Mouse (Mus musculus): ENCODE measurements at regions not wholly inside any gene's neighbourhood (a gene's known extent, or its start where the extent isn't known, plus 50 kb on each side); places are given as distances from the start of the nearest gene placed in this dataset.

DNA sequence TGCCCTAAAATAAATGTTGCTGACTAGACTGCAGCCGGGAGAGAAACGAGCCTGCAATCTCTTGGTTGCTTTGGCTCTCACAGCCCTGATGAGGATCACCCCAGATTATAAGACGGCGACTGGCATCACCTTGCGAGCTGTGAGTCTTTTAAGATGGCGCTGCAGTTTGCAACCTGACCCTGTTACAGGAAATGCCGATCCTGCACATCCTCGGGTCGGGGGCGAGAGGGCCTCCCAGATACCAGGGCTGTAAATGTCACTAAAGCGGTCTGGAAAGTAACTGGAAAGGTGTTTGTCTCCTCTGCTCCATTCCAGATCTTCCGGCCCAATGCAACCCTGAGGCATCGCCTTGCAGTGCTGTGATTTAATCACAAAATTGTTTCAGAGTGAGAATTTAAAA is 53.4 kb downstream of the Cartpt start:
- no peak overlapping the region for H3K4me3 ChIP-seq (ENCODE audit: low read length)
- no peaks in the 10 kb centered on the region for H3K36me3 ChIP-seq (ENCODE audit: control insufficient read depth, insufficient read depth, low read length)
- ATAC-seq (ENCODE audit: low FRiP score, low TSS enrichment): no peak
- no peak overlapping the region for H3K4me2 ChIP-seq (replicated peaks; ENCODE audit: low read depth, low read length)
- H3K9ac ChIP-seq (ENCODE audit: low read depth, low read length): no peak overlapping the region
- no peaks in the 10 kb centered on the region for H3K27me3 ChIP-seq (ENCODE audit: control insufficient read depth, insufficient read depth, low read length)
- H3K9me3 ChIP-seq (ENCODE audit: control insufficient read depth, low read length): no peaks in the 10 kb centered on the region
- 11% methylated on average over 13 of the region's 13 CpGs for WGBS
- H3K27ac ChIP-seq (ENCODE audit: low read depth, low read length): no peak overlapping the region
- no peaks in the 10 kb centered on the region; the same call in 1 of the 2 replicates for H3K4me1 ChIP-seq (ENCODE audit: control insufficient read depth, insufficient read depth, low read length)

DNA sequence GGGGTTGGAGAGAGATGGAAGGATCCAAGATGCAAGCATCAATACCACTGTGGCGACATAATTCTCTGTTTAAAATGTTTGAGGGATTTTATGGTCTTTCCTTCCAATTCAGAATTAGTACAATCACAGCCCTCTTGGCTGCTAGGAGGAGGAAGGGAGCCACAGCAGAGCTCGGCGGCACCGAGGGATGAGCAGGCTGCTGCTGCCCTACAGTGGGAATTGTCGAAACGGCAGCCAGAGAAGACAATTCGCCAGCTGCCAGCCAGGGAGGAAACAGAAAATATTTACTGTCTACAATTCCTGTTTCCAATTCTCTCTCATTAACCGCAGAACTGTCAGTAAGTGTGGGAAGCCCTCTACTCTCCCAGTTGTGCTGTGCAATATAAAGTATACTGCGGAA is 58.3 kb downstream of the Cartpt start:
- no peak for ATAC-seq (ENCODE audit: low FRiP score, low TSS enrichment)
- Histone ChIP-seq H3K9me3 (ENCODE audit: control insufficient read depth, low read length) (no peaks in the 10 kb centered on the region), H3K4me2 (replicated peaks; ENCODE audit: low read depth, low read length) (no peak overlapping the region), H3K9ac (ENCODE audit: low read depth, low read length) (no peak overlapping the region), H3K36me3 (ENCODE audit: control insufficient read depth, insufficient read depth, low read length) (no peaks in the 10 kb centered on the region), H3K4me3 (ENCODE audit: low read length) (no peak overlapping the region), H3K27ac (ENCODE audit: low read depth, low read length) (no peak overlapping the region), H3K27me3 (ENCODE audit: control insufficient read depth, insufficient read depth, low read length) (no peaks in the 10 kb centered on the region), H3K4me1 (ENCODE audit: control insufficient read depth, insufficient read depth, low read length) (peaks cover 6% of the 10 kb centered on the region; the same call in 1 of the 2 replicates)
- WGBS: 33% methylated on average over 9 of the region's 9 CpGs

DNA sequence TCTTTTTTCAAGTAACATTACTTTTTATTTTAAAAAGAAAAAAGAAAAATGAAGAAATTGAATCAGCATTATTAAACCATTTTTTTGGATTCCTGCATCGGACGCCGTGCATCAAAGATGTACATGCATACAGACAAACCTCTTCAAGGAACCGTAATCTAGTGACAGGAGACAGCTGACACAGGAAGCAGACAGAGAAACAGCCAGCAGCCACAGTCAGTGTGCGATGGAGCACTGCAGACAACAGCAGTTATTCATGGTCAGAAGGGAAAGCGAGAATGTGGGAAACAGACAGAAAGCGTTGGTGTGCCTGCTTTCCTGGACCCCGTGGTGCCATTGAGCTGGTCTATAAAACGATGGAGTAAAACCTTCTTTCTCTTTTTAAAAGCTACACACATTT is 61.4 kb downstream of the Cartpt start:
- Histone ChIP-seq H3K4me1 (ENCODE audit: control insufficient read depth, insufficient read depth, low read length) (0 out of 2 replicates have a peak, but pooled peaks cover 6% of the 10 kb centered on the region), H3K4me2 (replicated peaks; ENCODE audit: low read depth, low read length) (no peak overlapping the region; the same call in 1 of the 2 replicates), H3K9me3 (ENCODE audit: control insufficient read depth, low read length) (peaks cover under 1% of the 10 kb centered on the region; the same call in 1 of the 2 replicates), H3K9ac (ENCODE audit: low read depth, low read length) (no peak overlapping the region), H3K4me3 (ENCODE audit: low read length) (no peak overlapping the region), H3K27ac (ENCODE audit: low read depth, low read length) (no peak overlapping the region), H3K36me3 (ENCODE audit: control insufficient read depth, insufficient read depth, low read length) (no peaks in the 10 kb centered on the region), H3K27me3 (ENCODE audit: control insufficient read depth, insufficient read depth, low read length) (no peaks in the 10 kb centered on the region)
- 22% methylated on average over 9 of the region's 9 CpGs for WGBS
- no peak for ATAC-seq (ENCODE audit: low FRiP score, low TSS enrichment)

GRCm38 (mm10) chr13:99837772-99838425 is 63.0 kb downstream of the Cartpt start:
- H3K4me1 ChIP-seq (ENCODE audit: control insufficient read depth, insufficient read depth, low read length): 0 out of 2 replicates have a peak, but pooled peaks cover 6% of the 10 kb centered on the region
- 44% methylated on average over 11 of the region's 11 CpGs for WGBS
- H3K9ac ChIP-seq (ENCODE audit: low read depth, low read length): no peak overlapping the region
- H3K4me2 ChIP-seq (replicated peaks; ENCODE audit: low read depth, low read length): no peak overlapping the region
- ATAC-seq (ENCODE audit: low FRiP score, low TSS enrichment): peak; percentile 69; the same call in 1 of the 2 replicates
- H3K27ac ChIP-seq (ENCODE audit: low read depth, low read length): no peak overlapping the region
- H3K9me3 ChIP-seq (ENCODE audit: control insufficient read depth, low read length): peaks cover 14% of the 10 kb centered on the region
- H3K36me3 ChIP-seq (ENCODE audit: control insufficient read depth, insufficient read depth, low read length): no peaks in the 10 kb centered on the region
- H3K27me3 ChIP-seq (ENCODE audit: control insufficient read depth, insufficient read depth, low read length): no peaks in the 10 kb centered on the region
- H3K4me3 ChIP-seq (ENCODE audit: low read length): no peak overlapping the region

DNA sequence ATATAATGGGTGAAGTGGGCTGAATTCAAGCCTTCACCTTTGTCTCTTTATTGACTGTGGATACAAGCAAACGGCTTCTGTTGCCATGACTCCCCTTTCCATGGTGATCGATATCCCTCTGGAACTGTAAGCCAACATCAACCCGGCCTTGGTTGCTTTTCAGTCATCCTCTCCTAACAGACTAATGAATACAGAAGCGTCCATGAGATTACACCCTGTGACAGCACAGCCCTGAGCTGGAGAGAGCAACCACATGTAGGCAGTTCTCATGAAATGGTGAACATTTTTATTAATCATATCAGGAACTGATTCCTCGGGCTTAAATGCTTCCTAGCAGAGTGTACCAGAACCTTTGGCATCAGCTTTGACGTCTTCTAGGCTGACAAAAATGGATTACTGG is 63.7 kb downstream of the Cartpt start:
- Histone ChIP-seq H3K27me3 (ENCODE audit: control insufficient read depth, insufficient read depth, low read length) (no peaks in the 10 kb centered on the region), H3K4me1 (ENCODE audit: control insufficient read depth, insufficient read depth, low read length) (0 out of 2 replicates have a peak, but pooled peaks cover 6% of the 10 kb centered on the region), H3K27ac (ENCODE audit: low read depth, low read length) (no peak overlapping the region), H3K4me3 (ENCODE audit: low read length) (no peak overlapping the region), H3K36me3 (ENCODE audit: control insufficient read depth, insufficient read depth, low read length) (no peaks in the 10 kb centered on the region), H3K9me3 (ENCODE audit: control insufficient read depth, low read length) (peaks cover 14% of the 10 kb centered on the region), H3K9ac (ENCODE audit: low read depth, low read length) (no peak overlapping the region), H3K4me2 (replicated peaks; ENCODE audit: low read depth, low read length) (no peak overlapping the region)
- 86% methylated on average over 6 of the region's 6 CpGs for WGBS
- ATAC-seq (ENCODE audit: low FRiP score, low TSS enrichment): no peak

- 84% methylated on average over 5 of the region's 5 CpGs for WGBS
Observed at GRCm38 (mm10) chr13:99836586-99836985, 64.3 kb downstream of the Cartpt start.

DNA sequence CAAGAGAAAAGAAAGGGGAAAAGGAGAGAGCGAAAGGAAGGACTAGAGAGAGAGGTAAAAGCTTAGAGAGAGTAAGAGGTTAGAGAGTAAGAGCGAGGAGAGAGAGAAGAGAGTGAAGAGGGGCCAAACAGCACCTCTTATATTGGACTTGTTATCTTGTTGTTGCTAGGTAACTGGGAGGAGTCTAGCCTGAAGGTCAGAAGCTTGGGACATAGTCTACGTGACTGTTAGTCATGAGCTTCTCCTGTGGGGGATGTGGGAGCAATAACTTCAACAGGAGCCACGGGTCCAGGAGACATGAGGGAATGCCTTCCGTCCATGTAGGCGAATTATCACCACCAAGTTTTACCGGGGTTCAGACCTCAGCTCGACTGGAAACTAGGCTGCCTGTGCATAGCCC is 65.4 kb downstream of the Cartpt start:
- Histone ChIP-seq H3K27ac (ENCODE audit: low read depth, low read length) (no peak overlapping the region), H3K4me1 (ENCODE audit: control insufficient read depth, insufficient read depth, low read length) (0 out of 2 replicates have a peak, but pooled peaks cover 6% of the 10 kb centered on the region), H3K4me3 (ENCODE audit: low read length) (no peak overlapping the region), H3K36me3 (ENCODE audit: control insufficient read depth, insufficient read depth, low read length) (no peaks in the 10 kb centered on the region), H3K9me3 (ENCODE audit: control insufficient read depth, low read length) (peaks cover 14% of the 10 kb centered on the region), H3K27me3 (ENCODE audit: control insufficient read depth, insufficient read depth, low read length) (no peaks in the 10 kb centered on the region), H3K4me2 (replicated peaks; ENCODE audit: low read depth, low read length) (no peak overlapping the region), H3K9ac (ENCODE audit: low read depth, low read length) (no peak overlapping the region)
- 87% methylated on average over 8 of the region's 8 CpGs for WGBS
- no peak for ATAC-seq (ENCODE audit: low FRiP score, low TSS enrichment)

More at GRCm38 (mm10) chr13:99836586-99836985, 64.3 kb downstream of the Cartpt start:
- H3K4me1 ChIP-seq (ENCODE audit: control insufficient read depth, insufficient read depth, low read length): 0 out of 2 replicates have a peak, but pooled peaks cover 6% of the 10 kb centered on the region
- H3K36me3 ChIP-seq (ENCODE audit: control insufficient read depth, insufficient read depth, low read length): no peaks in the 10 kb centered on the region
- no peak for ATAC-seq (ENCODE audit: low FRiP score, low TSS enrichment)
- no peak overlapping the region for H3K4me3 ChIP-seq (ENCODE audit: low read length)
- H3K4me2 ChIP-seq (replicated peaks; ENCODE audit: low read depth, low read length): no peak overlapping the region
- no peaks in the 10 kb centered on the region for H3K27me3 ChIP-seq (ENCODE audit: control insufficient read depth, insufficient read depth, low read length)
- H3K9ac ChIP-seq (ENCODE audit: low read depth, low read length): no peak overlapping the region
- no peak overlapping the region for H3K27ac ChIP-seq (ENCODE audit: low read depth, low read length)
- peaks cover 14% of the 10 kb centered on the region for H3K9me3 ChIP-seq (ENCODE audit: control insufficient read depth, low read length)

GRCm38 (mm10) chr13:99830080-99830724 is 70.7 kb downstream of the Cartpt start:
- 87% methylated on average over 7 of the region's 7 CpGs for WGBS
- no peaks in the 10 kb centered on the region for H3K27me3 ChIP-seq (ENCODE audit: control insufficient read depth, insufficient read depth, low read length)
- no peak for ATAC-seq (ENCODE audit: low FRiP score, low TSS enrichment)

GRCm38 (mm10) chr13:99827573-99827972 is 73.3 kb downstream of the Cartpt start:
- no peak overlapping the region for H3K4me2 ChIP-seq (replicated peaks; ENCODE audit: low read depth, low read length)
- no peak overlapping the region for H3K4me3 ChIP-seq (ENCODE audit: low read length)
- no peaks in the 10 kb centered on the region for H3K27me3 ChIP-seq (ENCODE audit: control insufficient read depth, insufficient read depth, low read length)
- no peak overlapping the region for H3K27ac ChIP-seq (ENCODE audit: low read depth, low read length)
- H3K9ac ChIP-seq (ENCODE audit: low read depth, low read length): no peak overlapping the region
- H3K36me3 ChIP-seq (ENCODE audit: control insufficient read depth, insufficient read depth, low read length): no peaks in the 10 kb centered on the region
- no peaks in the 10 kb centered on the region for H3K4me1 ChIP-seq (ENCODE audit: control insufficient read depth, insufficient read depth, low read length)
- H3K9me3 ChIP-seq (ENCODE audit: control insufficient read depth, low read length): no peaks in the 10 kb centered on the region
- no peak for ATAC-seq (ENCODE audit: low FRiP score, low TSS enrichment)
- WGBS: 91% methylated on average over 7 of the region's 7 CpGs

More at GRCm38 (mm10) chr13:99830080-99830724, 70.7 kb downstream of the Cartpt start:
- no peak overlapping the region for H3K27ac ChIP-seq (ENCODE audit: low read depth, low read length)
- no peak overlapping the region for H3K9ac ChIP-seq (ENCODE audit: low read depth, low read length)
- no peak overlapping the region for H3K4me2 ChIP-seq (replicated peaks; ENCODE audit: low read depth, low read length)
- no peak overlapping the region for H3K4me3 ChIP-seq (ENCODE audit: low read length)
- H3K4me1 ChIP-seq (ENCODE audit: control insufficient read depth, insufficient read depth, low read length): no peaks in the 10 kb centered on the region
- H3K9me3 ChIP-seq (ENCODE audit: control insufficient read depth, low read length): peaks cover 14% of the 10 kb centered on the region
- no peaks in the 10 kb centered on the region for H3K36me3 ChIP-seq (ENCODE audit: control insufficient read depth, insufficient read depth, low read length)
